Mouse (Mus musculus) lung, postnatal 0 days (tissue): ENCODE data around the gene Gga1. TPM values are rescaled to one million over a fixed set of nuclear protein-coding genes. Genes with fewer than 3 reads are reported as not detected.
A peak's percentile ranks its signal among the peaks of the same experiment; 100 is the strongest.

Experiments
- ATAC-seq: fragments of 200-750 bp; cut with Nextera tagmentation; 2 replicates; pipeline ENCODE4 v1.8.0; 2017; ENCODE audit warnings: moderate library complexity
- DNase-seq: peaks from one replicate; pipeline ENCODE4 v3.0.0-alpha.2; 2016; ENCODE audit warnings: low spot score
- H3K27ac ChIP-seq: fragments of 300-500 bp; sonication (generic); 2 replicates; pipeline ENCODE4 v1.5.1; 2014; ENCODE audit warnings: antibody characterized with exemption, mild to moderate bottlenecking, low read length, mixed read lengths
- H3K27me3 ChIP-seq: fragments of 300-500 bp; sonication (generic); replicated peaks from 2 replicates; pipeline ENCODE4 v1.6.1; 2014; ENCODE audit warnings: low read length, mixed read lengths; ENCODE audit not compliant: insufficient read depth
- H3K36me3 ChIP-seq: fragments of 300-500 bp; sonication (generic); 2 replicates; pipeline ENCODE4 v1.6.1; 2014; ENCODE audit warnings: low read length, mixed read lengths; ENCODE audit not compliant: insufficient read depth
- H3K4me1 ChIP-seq: fragments of 300-500 bp; sonication (generic); 2 replicates; pipeline ENCODE4 v1.6.1; 2014; ENCODE audit warnings: antibody characterized with exemption, low read depth, low read length, mixed read lengths; ENCODE audit not compliant: insufficient read depth
- H3K4me2 ChIP-seq: fragments of 300-500 bp; sonication (generic); replicated peaks from 2 replicates; pipeline ENCODE4 v1.6.1; 2014; ENCODE audit warnings: low read depth, mild to moderate bottlenecking, low read length, moderate library complexity, mixed read lengths
- H3K4me3 ChIP-seq: fragments of 300-500 bp; sonication (generic); 2 replicates; pipeline ENCODE4 v1.5.1; 2014; ENCODE audit warnings: low read depth, low read length
- H3K9ac ChIP-seq: fragments of 300-500 bp; sonication (generic); replicated peaks from 2 replicates; pipeline ENCODE4 v1.6.1; 2014; ENCODE audit warnings: low read depth, mild to moderate bottlenecking
- H3K9me3 ChIP-seq: fragments of 300-500 bp; sonication (generic); 2 replicates; pipeline ENCODE4 v1.6.1; 2016; ENCODE audit warnings: low read length, mixed read lengths
- CTCF ChIP-seq: IDR thresholded peaks from 2 replicates; pipeline ENCODE4 v1.5.1; 2016; ENCODE audit warnings: antibody characterized with exemption, mild to moderate bottlenecking
- EP300 ChIP-seq: IDR thresholded peaks from 2 replicates; pipeline ENCODE4 v1.6.1; 2016; ENCODE audit warnings: antibody characterized with exemption, mild to moderate bottlenecking, control low read depth
- WGBS: fragments of 180-500 bp; shearing (Covaris S2); extraction: QIAGEN DNeasy Blood & Tissue Kit; methylation state at CpG from one replicate; pipeline ENCODE4 v1.1.7; 2014; 5-methylcytosine and 5-hydroxymethylcytosine counted together
- polyA plus RNA-seq: library from polyadenylated mRNA; unstranded; fragments of >200 nt; fragmentation: Nextera tagmentation; extraction: Ambion mirVana; gene quantifications from 2 replicates; pipeline ENCODE4 v1.2.1, GENCODE M21; 2015

The Gga1 gene
- polyA plus RNA-seq, 1 experiment from 2014 or later, result 51.5 TPM

DNA sequence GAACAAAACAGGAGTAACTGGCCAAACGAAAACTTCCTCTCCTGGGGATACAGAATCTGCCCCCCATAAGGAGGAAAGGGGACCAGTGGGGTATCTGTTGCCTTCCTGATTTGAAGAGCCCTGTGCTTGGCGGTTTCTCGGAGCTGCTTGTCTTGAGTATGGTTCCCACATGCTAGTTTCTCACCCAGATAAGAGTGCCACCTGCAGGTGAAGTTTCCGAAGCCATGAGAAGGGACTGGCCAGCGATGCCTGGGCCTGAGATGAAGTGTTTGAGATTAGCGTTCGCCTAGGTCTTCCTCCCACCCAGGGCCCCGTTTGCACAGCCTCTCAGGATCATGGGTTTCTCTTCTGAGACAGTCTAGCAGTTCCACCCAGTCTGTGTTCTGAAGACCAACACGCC lies 35.0 kb downstream of the Gga1 start:
- Histone ChIP-seq H3K36me3 (peaks cover 26% of the 10 kb centered on the region), H3K4me3 (no peak overlapping the region), H3K4me2 (no peak overlapping the region), H3K9me3 (no peaks in the 10 kb centered on the region), H3K4me1 (peaks cover 10% of the 10 kb centered on the region; the same call in 1 of the 2 replicates), H3K27me3 (0 out of 2 replicates have a peak, but pooled peaks cover 4% of the 10 kb centered on the region), H3K27ac (no peak overlapping the region), H3K9ac (no peak overlapping the region)
- 29% methylated on average over 9 of the region's 9 CpGs for WGBS
- TF ChIP-seq CTCF (peak; percentile 69), EP300 (no peak)
- DNase-seq (peak; percentile 54), ATAC-seq (no peak)

DNA sequence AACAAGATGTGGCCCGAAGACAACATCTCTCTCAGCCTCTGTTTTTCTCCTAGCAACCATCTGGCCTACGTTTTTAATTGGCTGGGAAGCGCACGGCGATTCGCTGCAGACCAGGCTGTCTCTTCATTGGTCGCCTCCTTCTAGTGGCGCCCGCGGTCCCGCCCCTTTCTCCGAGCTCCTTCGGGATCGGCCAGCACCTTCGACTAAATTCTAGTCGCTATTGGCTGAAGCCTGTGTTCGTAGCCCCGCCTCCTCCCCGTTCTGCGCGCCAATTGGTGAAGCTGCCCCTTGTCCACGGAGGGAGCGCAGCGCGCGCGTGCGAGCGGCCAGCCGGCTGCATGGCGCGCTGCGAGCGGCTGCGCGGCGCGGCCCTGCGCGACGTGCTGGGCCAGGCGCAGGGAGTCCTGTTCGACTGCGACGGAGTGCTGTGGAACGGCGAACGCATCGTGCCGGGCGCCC lies 36.7 kb downstream of the Gga1 start, which contains the start of gene Pdxp:
Gene Pdxp, plus strand, starts transcription at position 288 of the 459 bp plus-strand sequence.
- peak; percentile 94 for ATAC-seq
- 0 out of 2 replicates have a peak, but pooled peaks cover 4% of the 10 kb centered on the region for H3K27me3 ChIP-seq
- 0 out of 2 replicates have a peak within 1 kb of the TSS, but pooled peaks have one; percentile 38 for H3K27ac ChIP-seq
- peak; percentile 99 for DNase-seq
- 0 out of 2 replicates have a peak within 1 kb of the TSS, but pooled peaks have one; percentile 16 for H3K9ac ChIP-seq
- peaks cover 15% of the 10 kb centered on the region; the same call in 1 of the 2 replicates for H3K36me3 ChIP-seq
- peaks cover 10% of the 10 kb centered on the region; the same call in 1 of the 2 replicates for H3K4me1 ChIP-seq
- TF ChIP-seq CTCF (0 out of 2 replicates have a peak, but pooled peaks have one; percentile 4), EP300 (no peak)
- peak within 1 kb of the TSS; percentile 88 for H3K4me2 ChIP-seq
- no peaks in the 10 kb centered on the region for H3K9me3 ChIP-seq
- WGBS, result under 1% methylated on average over 41 of the region's 51 CpGs
- peak within 1 kb of the TSS; percentile 41 for H3K4me3 ChIP-seq

DNA sequence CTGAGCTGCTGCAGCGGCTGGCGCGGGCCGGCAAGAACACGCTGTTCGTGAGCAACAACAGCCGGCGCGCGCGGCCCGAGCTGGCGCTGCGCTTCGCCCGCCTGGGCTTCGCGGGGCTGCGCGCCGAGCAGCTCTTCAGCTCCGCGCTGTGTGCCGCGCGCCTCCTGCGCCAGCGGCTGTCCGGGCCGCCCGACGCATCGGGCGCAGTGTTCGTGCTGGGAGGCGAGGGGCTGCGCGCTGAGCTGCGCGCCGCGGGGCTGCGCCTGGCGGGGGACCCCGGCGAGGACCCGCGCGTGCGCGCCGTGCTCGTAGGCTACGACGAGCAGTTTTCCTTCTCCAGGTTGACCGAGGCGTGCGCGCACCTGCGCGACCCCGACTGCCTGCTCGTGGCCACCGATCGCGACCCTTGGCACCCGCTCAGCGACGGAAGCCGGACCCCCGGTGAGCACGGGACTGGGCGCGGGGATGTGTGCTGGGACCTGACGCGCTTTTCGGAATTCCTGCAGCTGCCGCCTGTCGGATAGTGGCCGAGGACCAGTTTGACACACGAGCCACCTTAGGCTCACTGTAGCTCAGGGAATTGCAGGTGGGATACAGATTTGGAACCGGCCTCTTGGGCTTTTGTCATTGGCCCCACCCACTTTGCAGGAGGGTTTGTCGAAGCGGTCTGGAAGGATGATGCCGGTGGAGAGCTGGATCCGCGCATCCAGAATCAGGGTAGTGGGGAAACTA lies 37.3 kb downstream of the Gga1 start:
- Histone ChIP-seq H3K9ac (0 out of 2 replicates have a peak overlapping the region, but pooled peaks have one; percentile 16), H3K4me3 (peak overlapping the region; percentile 41), H3K4me1 (peaks cover 10% of the 10 kb centered on the region; the same call in 1 of the 2 replicates), H3K36me3 (peaks cover 13% of the 10 kb centered on the region; the same call in 1 of the 2 replicates), H3K4me2 (peak overlapping the region; percentile 88), H3K9me3 (no peaks in the 10 kb centered on the region), H3K27me3 (0 out of 2 replicates have a peak, but pooled peaks cover 4% of the 10 kb centered on the region), H3K27ac (0 out of 2 replicates have a peak overlapping the region, but pooled peaks have one; percentile 38)
- ATAC-seq, result peak; percentile 69
- TF ChIP-seq CTCF (no peak; the same call in 1 of the 2 replicates), EP300 (no peak)
- DNase-seq, result no peak
- under 1% methylated on average over 61 of the region's 87 CpGs for WGBS

DNA sequence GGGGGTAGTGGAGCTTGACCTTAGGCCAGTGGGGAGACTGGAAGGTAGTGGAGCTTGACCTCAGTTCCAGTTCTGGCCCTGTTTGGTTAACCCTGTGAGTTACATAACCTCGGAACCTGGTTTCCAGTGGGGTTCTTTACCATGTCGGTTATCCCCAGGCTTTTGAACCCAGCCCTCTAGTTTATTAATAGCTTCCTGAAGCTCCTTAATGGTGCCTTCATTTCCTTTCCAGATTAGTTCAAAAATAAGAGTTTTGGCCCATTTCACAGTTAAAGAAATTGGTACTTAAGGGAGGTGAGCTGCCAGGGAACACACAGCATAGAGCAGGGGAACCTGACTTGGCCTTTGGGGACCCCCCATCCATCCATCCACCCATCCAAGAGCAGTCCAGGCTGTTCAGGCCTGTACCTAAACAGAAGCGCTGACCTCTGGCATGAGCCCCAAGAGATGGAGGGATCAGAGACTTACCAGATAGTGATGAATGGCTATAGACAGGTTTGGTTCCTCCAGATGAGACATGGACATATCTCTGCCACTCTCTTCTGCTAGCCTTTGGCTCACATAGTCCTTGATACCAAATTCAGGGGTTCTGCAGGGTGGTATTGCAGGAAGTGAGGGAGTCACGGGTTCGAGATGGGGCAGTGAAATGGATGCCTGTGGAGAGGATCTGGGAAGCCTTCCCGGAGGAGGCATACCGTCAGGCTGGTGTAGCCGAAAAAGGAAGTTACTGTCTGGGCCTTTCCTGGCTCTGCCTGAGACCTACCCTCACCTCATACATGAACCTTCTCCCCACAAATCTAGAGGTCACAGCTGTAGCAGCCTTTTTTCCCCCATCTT lies 38.1 kb downstream of the Gga1 start:
- Histone ChIP-seq H3K27me3 (0 out of 2 replicates have a peak, but pooled peaks cover 4% of the 10 kb centered on the region), H3K4me2 (peak overlapping the region; percentile 88), H3K9me3 (no peaks in the 10 kb centered on the region), H3K4me1 (peaks cover 10% of the 10 kb centered on the region; the same call in 1 of the 2 replicates), H3K27ac (no peak overlapping the region), H3K4me3 (peak overlapping the region; percentile 41), H3K9ac (no peak overlapping the region), H3K36me3 (peaks cover 6% of the 10 kb centered on the region; the same call in 1 of the 2 replicates)
- WGBS, result 47% methylated on average over 8 of the region's 8 CpGs
- no peak for TF ChIP-seq CTCF
- no peak for TF ChIP-seq EP300
- ATAC-seq, result no peak
- no peak for DNase-seq

DNA sequence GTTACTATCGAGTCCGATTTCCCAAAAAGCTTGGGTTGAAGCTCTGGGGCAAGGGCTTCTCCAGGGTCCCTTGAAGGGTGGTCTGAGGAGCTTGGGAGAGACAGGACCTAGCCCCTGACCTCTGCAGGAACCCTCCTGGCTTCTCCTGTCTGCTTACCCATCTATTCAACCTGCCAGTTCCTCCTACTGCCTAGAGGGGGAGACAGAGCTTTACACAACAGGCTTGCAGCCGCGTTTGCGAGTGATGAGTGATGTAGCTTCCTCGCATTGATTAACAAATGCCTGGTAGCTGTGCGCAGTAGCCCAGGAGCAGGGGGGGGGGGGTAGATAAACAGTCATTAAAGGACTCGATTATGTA lies 38.6 kb downstream of the Gga1 start:
- Histone ChIP-seq H3K4me2 (no peak overlapping the region), H3K36me3 (peaks cover 5% of the 10 kb centered on the region; the same call in 1 of the 2 replicates), H3K4me3 (no peak overlapping the region), H3K27ac (no peak overlapping the region), H3K9ac (no peak overlapping the region), H3K9me3 (no peaks in the 10 kb centered on the region), H3K4me1 (peaks cover 10% of the 10 kb centered on the region; the same call in 1 of the 2 replicates), H3K27me3 (0 out of 2 replicates have a peak, but pooled peaks cover 4% of the 10 kb centered on the region)
- TF ChIP-seq EP300, result no peak
- TF ChIP-seq CTCF, result peak; percentile 98
- ATAC-seq (peak; percentile 33), DNase-seq (peak; percentile 94)
- WGBS, result 8% methylated on average over 8 of the region's 8 CpGs
